Mouse (Mus musculus) kidney, postnatal 25 days (tissue): ENCODE data around the gene Ufsp2.

ENCODE experiments used
- DNase-seq, 2 experiments: peaks; one replicate each; pipeline ENCODE4 v3.0.0; 2021; ENCODE audit warnings: mixed read lengths in 2 of 2

Ufsp2 gene

GRCm38 (mm10) chr8:45975126-45975836 is at the start of gene Ufsp2, which contains the start of gene 1700029J07Rik:
Ufsp2 (plus strand) TSS chr8:45975528.
1700029J07Rik (minus strand) TSS chr8:45975252.
- DNase-seq = peak; percentile 98 to 100

GRCm38 (mm10) chr8:45934582-45935014 is 40.7 kb upstream of the Ufsp2 start, which contains the start of gene Ccdc110:
Ccdc110 (plus strand) TSS chr8:45934619.
- peak; percentile 93 to 98 for DNase-seq

- DNase-seq = no peak
Measured at GRCm38 (mm10) chr8:45936986-45937385, 38.3 kb upstream of the Ufsp2 start.

- DNase-seq = no peak
Measured at GRCm38 (mm10) chr8:45946283-45946682, 29.0 kb upstream of the Ufsp2 start.

GRCm38 (mm10) chr8:45950622-45951021 is 24.7 kb upstream of the Ufsp2 start:
- DNase-seq = no peak

- peak in 1 of 2 experiments; percentile 7 for DNase-seq
Measured at GRCm38 (mm10) chr8:45970894-45971293, 4.4 kb upstream of the Ufsp2 start.

- DNase-seq = no peak
Measured at GRCm38 (mm10) chr8:45973988-45974505, 1.3 kb upstream of the Ufsp2 start.

GRCm38 (mm10) chr8:45975837-45976468 is 625 bp downstream of the Ufsp2 start:
- no peak for DNase-seq

GRCm38 (mm10) chr8:45986665-45987064 is 11.3 kb downstream of the Ufsp2 start:
- DNase-seq = peak in 1 of 2 experiments; percentile 33

GRCm38 (mm10) chr8:45988189-45988588 is 12.9 kb downstream of the Ufsp2 start:
- DNase-seq = no peak

GRCm38 (mm10) chr8:45990631-45991310 is 15.4 kb downstream of the Ufsp2 start:
- DNase-seq = no peak

GRCm38 (mm10) chr8:45994111-45994510 is 18.8 kb downstream of the Ufsp2 start:
- DNase-seq = no peak

GRCm38 (mm10) chr8:45995576-45995975 is 20.2 kb downstream of the Ufsp2 start:
- no peak for DNase-seq

- no peak for DNase-seq
Measured at GRCm38 (mm10) chr8:45998228-45998627, 22.9 kb downstream of the Ufsp2 start.

GRCm38 (mm10) chr8:45999138-45999783 is 23.9 kb downstream of the Ufsp2 start, which contains the start of gene Lrp2bp:
Lrp2bp (plus strand) TSS chr8:45999303.
- DNase-seq = peak; percentile 51 to 69

- peak; percentile 99 for DNase-seq
Measured at GRCm38 (mm10) chr8:45999784-46000705, 24.7 kb downstream of the Ufsp2 start.

GRCm38 (mm10) chr8:46005596-46005995 is 30.3 kb downstream of the Ufsp2 start, which contains the start of gene Ankrd37:
Ankrd37 (minus strand) TSS chr8:46005707.
- DNase-seq = no peak

GRCm38 (mm10) chr8:46007050-46007672 is 31.8 kb downstream of the Ufsp2 start:
- DNase-seq = no peak

- DNase-seq = no peak
Measured at GRCm38 (mm10) chr8:46010306-46010705, 35.0 kb downstream of the Ufsp2 start.

- DNase-seq = peak; percentile 27 to 60
Measured at GRCm38 (mm10) chr8:46010746-46011680, 35.7 kb downstream of the Ufsp2 start.
